Mouse (Mus musculus): ENCODE measurements at regions not wholly inside any gene's neighbourhood (a gene's known extent, or its start where the extent isn't known, plus 50 kb on each side); places are given as distances from the start of the nearest gene placed in this dataset.

GRCm38 (mm10) chr2:77333394-77334079 is 53.1 kb upstream of the Sestd1 start:
- 52% methylated on average over 8 of the region's 8 CpGs for WGBS
- Histone ChIP-seq H3K4me1 (no peaks in the 10 kb centered on the region; the same call in 1 of the 2 replicates), H3K27ac (no peak overlapping the region), H3K4me3 (no peak overlapping the region), H3K27me3 (ENCODE audit: insufficient read depth, poor library complexity, severe bottlenecking) (no peaks in the 10 kb centered on the region), H3K9me3 (no peaks in the 10 kb centered on the region), H3K36me3 (no peaks in the 10 kb centered on the region)
- DNase-seq (ENCODE audit: low spot score): no peak

All from heart, embryonic 10.5 days (tissue).